Mouse (Mus musculus): ENCODE results near the gene Tnnc2. TPM values are rescaled to one million over a fixed set of nuclear protein-coding genes. Genes with fewer than 3 reads are reported as not detected.
A peak's percentile ranks its signal among the peaks of the same experiment; 100 is the strongest.

The Tnnc2 gene
- polyA plus RNA-seq, 1 experiment from 2014 or later, result 51.1 TPM

- H3K4me1 ChIP-seq (replicated peaks), result peaks cover 80% of the 10 kb centered on the region
- 38% methylated on average over 1 of the region's 1 CpGs for WGBS (ENCODE audit: insufficient replicate concordance)
Measured at GRCm38 (mm10) chr2:164758692-164759091, 21.1 kb downstream of the Tnnc2 start.

GRCm38 (mm10) chr2:164757841-164758240 is 21.9 kb downstream of the Tnnc2 start:
- Histone ChIP-seq H3K9me3 (replicated peaks) (no peaks in the 10 kb centered on the region), H3K4me3 (replicated peaks) (no peak overlapping the region), H3K27me3 (no peaks in the 10 kb centered on the region), H3K4me1 (replicated peaks) (peaks cover 75% of the 10 kb centered on the region), H3K9ac (peak overlapping the region; percentile 60), H3K4me2 (peak overlapping the region; percentile 62; the same call in 1 of the 2 replicates), H3K36me3 (replicated peaks) (peaks cover 98% of the 10 kb centered on the region), H3K27ac (replicated peaks) (peak overlapping the region; percentile 97)
- WGBS (ENCODE audit: insufficient replicate concordance), result 89% methylated on average over 11 of the region's 11 CpGs
- no peak for ATAC-seq (ENCODE audit: insufficient read depth)

More at GRCm38 (mm10) chr2:164758692-164759091, 21.1 kb downstream of the Tnnc2 start:
- Histone ChIP-seq H3K9me3 (replicated peaks) (no peaks in the 10 kb centered on the region), H3K4me3 (replicated peaks) (no peak overlapping the region), H3K4me2 (peak overlapping the region; percentile 62), H3K27ac (replicated peaks) (peak overlapping the region; percentile 97), H3K27me3 (no peaks in the 10 kb centered on the region), H3K36me3 (replicated peaks) (peaks cover 98% of the 10 kb centered on the region), H3K9ac (peak overlapping the region; percentile 60)
- peak; percentile 67 for ATAC-seq (ENCODE audit: insufficient read depth)

- Histone ChIP-seq H3K27me3 (no peaks in the 10 kb centered on the region), H3K4me2 (no peak overlapping the region), H3K4me1 (replicated peaks) (peaks cover 55% of the 10 kb centered on the region), H3K4me3 (replicated peaks) (no peak overlapping the region), H3K27ac (replicated peaks) (peak overlapping the region; percentile 97), H3K9ac (no peak overlapping the region), H3K9me3 (replicated peaks) (no peaks in the 10 kb centered on the region), H3K36me3 (replicated peaks) (peaks cover 100% of the 10 kb centered on the region)
- 87% methylated on average over 2 of the region's 2 CpGs for WGBS (ENCODE audit: insufficient replicate concordance)
- ATAC-seq (ENCODE audit: insufficient read depth), result no peak
Measured at GRCm38 (mm10) chr2:164754800-164755199, 25.0 kb downstream of the Tnnc2 start.

GRCm38 (mm10) chr2:164754105-164754504 is 25.7 kb downstream of the Tnnc2 start:
- Histone ChIP-seq H3K4me3 (replicated peaks) (no peak overlapping the region), H3K9ac (no peak overlapping the region; the same call in 1 of the 2 replicates), H3K4me1 (replicated peaks) (peaks cover 55% of the 10 kb centered on the region), H3K36me3 (replicated peaks) (peaks cover 100% of the 10 kb centered on the region), H3K4me2 (no peak overlapping the region), H3K9me3 (replicated peaks) (no peaks in the 10 kb centered on the region), H3K27me3 (no peaks in the 10 kb centered on the region), H3K27ac (replicated peaks) (peak overlapping the region; percentile 97)
- ATAC-seq (ENCODE audit: insufficient read depth), result no peak
- WGBS (ENCODE audit: insufficient replicate concordance), result 58% methylated on average over 11 of the region's 11 CpGs

- 88% methylated on average over 2 of the region's 2 CpGs for WGBS (ENCODE audit: insufficient replicate concordance)
- no peak for ATAC-seq (ENCODE audit: insufficient read depth)
- Histone ChIP-seq H3K27me3 (no peaks in the 10 kb centered on the region), H3K4me2 (no peak overlapping the region), H3K4me1 (replicated peaks) (peaks cover 54% of the 10 kb centered on the region), H3K9me3 (replicated peaks) (no peaks in the 10 kb centered on the region), H3K36me3 (replicated peaks) (peaks cover 100% of the 10 kb centered on the region), H3K9ac (no peak overlapping the region), H3K27ac (replicated peaks) (no peak overlapping the region), H3K4me3 (replicated peaks) (no peak overlapping the region)
Measured at GRCm38 (mm10) chr2:164752454-164752853, 27.3 kb downstream of the Tnnc2 start.

DNA sequence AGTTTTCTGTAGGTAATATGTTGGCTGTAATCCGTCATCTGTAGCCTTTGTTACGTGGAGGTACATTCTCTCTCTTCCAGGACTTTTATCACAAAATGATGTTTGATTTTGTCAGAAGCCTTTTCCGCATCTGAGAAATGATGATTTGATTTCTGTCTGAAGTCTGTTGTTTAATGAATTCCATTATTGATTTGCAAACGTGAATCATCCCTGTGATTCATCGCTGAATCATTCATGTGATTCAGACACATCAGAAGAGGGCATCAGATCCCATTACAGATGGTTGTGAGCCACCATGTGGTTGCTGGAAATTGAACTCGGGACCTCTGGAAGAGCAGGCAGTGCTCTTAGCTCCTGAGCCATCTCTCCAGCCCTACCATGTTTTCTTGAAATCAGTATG is 30.8 kb downstream of the Tnnc2 start:
- peaks cover 68% of the 10 kb centered on the region for H3K36me3 ChIP-seq (replicated peaks)

GRCm38 (mm10) chr2:164748191-164748590 is 31.6 kb downstream of the Tnnc2 start:
- Histone ChIP-seq H3K4me1 (replicated peaks) (peaks cover 61% of the 10 kb centered on the region), H3K4me3 (replicated peaks) (peak overlapping the region; percentile 90; the same call in 1 of the 2 replicates), H3K27me3 (peaks cover 13% of the 10 kb centered on the region), H3K27ac (replicated peaks) (peak overlapping the region; percentile 58), H3K9ac (no peak overlapping the region), H3K9me3 (replicated peaks) (no peaks in the 10 kb centered on the region), H3K4me2 (peak overlapping the region; percentile 85), H3K36me3 (replicated peaks) (peaks cover 60% of the 10 kb centered on the region)
- peak; percentile 29 for ATAC-seq (ENCODE audit: insufficient read depth)
- 52% methylated on average over 4 of the region's 4 CpGs for WGBS (ENCODE audit: insufficient replicate concordance)

More for the DNA sequence above, 30.8 kb downstream of the Tnnc2 start:
- Histone ChIP-seq H3K9ac (no peak overlapping the region), H3K27me3 (peaks cover 5% of the 10 kb centered on the region), H3K4me2 (peak overlapping the region; percentile 85), H3K4me1 (replicated peaks) (peaks cover 61% of the 10 kb centered on the region), H3K4me3 (replicated peaks) (0 out of 2 replicates have a peak overlapping the region, but pooled peaks have one; percentile 90), H3K27ac (replicated peaks) (peak overlapping the region; percentile 58), H3K9me3 (replicated peaks) (no peaks in the 10 kb centered on the region)
- WGBS (ENCODE audit: insufficient replicate concordance), result 85% methylated on average over 6 of the region's 6 CpGs
- ATAC-seq (ENCODE audit: insufficient read depth), result no peak

GRCm38 (mm10) chr2:164746693-164747092 is 33.1 kb downstream of the Tnnc2 start:
- peaks cover 45% of the 10 kb centered on the region for H3K36me3 ChIP-seq (replicated peaks)
- peak overlapping the region; percentile 93 for H3K27ac ChIP-seq (replicated peaks)
- 31% methylated on average over 8 of the region's 8 CpGs for WGBS (ENCODE audit: insufficient replicate concordance)
- peaks cover 52% of the 10 kb centered on the region for H3K4me1 ChIP-seq (replicated peaks)
- peak overlapping the region; percentile 90 for H3K4me3 ChIP-seq (replicated peaks)
- no peaks in the 10 kb centered on the region for H3K9me3 ChIP-seq (replicated peaks)
- peak; percentile 27 for ATAC-seq (ENCODE audit: insufficient read depth)
- H3K9ac ChIP-seq, result peak overlapping the region; percentile 98
- H3K27me3 ChIP-seq, result peaks cover 22% of the 10 kb centered on the region
- peak overlapping the region; percentile 85 for H3K4me2 ChIP-seq

DNA sequence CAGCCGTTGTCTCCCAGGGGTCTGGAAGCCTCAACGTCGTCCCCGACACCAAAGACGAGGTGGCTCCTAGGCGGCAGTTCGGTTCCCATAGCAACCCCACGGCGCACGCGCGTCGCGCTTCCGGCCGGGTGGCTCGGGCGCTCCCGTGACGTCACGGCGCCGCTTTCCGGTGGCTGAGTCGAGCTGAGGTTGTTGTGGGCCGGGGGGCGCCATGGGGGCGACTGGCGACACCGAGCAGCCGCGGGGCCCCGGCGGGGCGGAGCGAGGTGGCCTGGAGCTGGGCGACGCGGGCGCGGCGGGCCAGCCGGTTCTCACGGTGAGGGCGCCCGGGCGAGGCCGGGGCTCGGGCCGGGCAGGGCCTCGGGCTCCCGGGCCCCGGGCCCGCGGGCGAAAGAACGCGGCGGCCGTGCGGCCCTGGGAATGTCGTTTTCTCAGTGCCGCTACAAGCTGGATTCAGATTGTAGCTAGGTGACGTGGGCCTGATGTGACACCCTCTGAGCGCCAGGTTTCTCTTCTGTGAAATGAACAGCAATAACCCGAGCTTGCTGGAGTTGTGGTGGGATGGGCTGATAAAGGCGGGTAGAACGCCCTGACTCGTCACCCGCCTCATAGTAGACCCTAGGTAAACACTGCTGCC is 33.8 kb downstream of the Tnnc2 start, which contains the start of the genes Wfdc3 and Dnttip1:
Wfdc3 (minus strand) TSS at position 89 of the 637 bp plus-strand sequence.
Dnttip1 (plus strand) TSS at position 141 of the 637 bp plus-strand sequence.
- Histone ChIP-seq H3K9ac (peak within 1 kb of the TSS; percentile 98), H3K27me3 (peaks cover 25% of the 10 kb centered on the region), H3K27ac (replicated peaks) (peak within 1 kb of the TSS; percentile 93), H3K4me3 (replicated peaks) (peak within 1 kb of the TSS; percentile 90), H3K4me2 (peak within 1 kb of the TSS; percentile 85), H3K9me3 (replicated peaks) (no peaks in the 10 kb centered on the region), H3K36me3 (replicated peaks) (peaks cover 38% of the 10 kb centered on the region), H3K4me1 (replicated peaks) (peaks cover 51% of the 10 kb centered on the region)
- under 1% methylated on average over 70 of the region's 70 CpGs for WGBS (ENCODE audit: insufficient replicate concordance)
- ATAC-seq (ENCODE audit: insufficient read depth), result peak; percentile 84

GRCm38 (mm10) chr2:164744987-164745386 is 34.8 kb downstream of the Tnnc2 start:
- Histone ChIP-seq H3K4me2 (peak overlapping the region; percentile 85), H3K9ac (peak overlapping the region; percentile 98), H3K9me3 (replicated peaks) (no peaks in the 10 kb centered on the region), H3K27ac (replicated peaks) (peak overlapping the region; percentile 93), H3K36me3 (replicated peaks) (peaks cover 28% of the 10 kb centered on the region), H3K4me1 (replicated peaks) (peaks cover 51% of the 10 kb centered on the region), H3K27me3 (peaks cover 31% of the 10 kb centered on the region), H3K4me3 (replicated peaks) (peak overlapping the region; percentile 90)
- 48% methylated on average over 13 of the region's 13 CpGs for WGBS (ENCODE audit: insufficient replicate concordance)
- ATAC-seq (ENCODE audit: insufficient read depth), result no peak

DNA sequence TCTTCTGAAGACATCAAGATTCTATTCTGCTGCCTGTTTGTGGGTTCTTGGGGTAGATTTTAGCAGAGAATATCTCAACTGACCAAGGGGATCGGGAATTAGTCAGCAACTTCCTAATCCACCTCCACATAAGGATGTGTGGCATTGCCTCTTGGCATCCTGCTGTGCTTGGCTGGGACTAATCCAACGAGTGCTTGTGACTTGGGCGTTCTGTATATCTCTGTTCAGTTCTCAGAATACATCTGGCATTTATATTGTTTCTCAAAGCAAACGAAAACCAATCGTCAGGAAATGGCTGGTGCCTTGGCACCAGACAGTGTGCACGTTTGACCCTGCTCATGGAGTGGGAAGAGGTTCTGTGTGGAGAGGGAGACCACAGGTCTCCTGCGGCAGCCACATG is 39.9 kb downstream of the Tnnc2 start:
- Histone ChIP-seq H3K4me1 (replicated peaks) (peaks cover 10% of the 10 kb centered on the region; the same call in 1 of the 2 replicates), H3K9me3 (replicated peaks) (no peaks in the 10 kb centered on the region), H3K4me2 (no peak overlapping the region), H3K9ac (no peak overlapping the region), H3K27ac (replicated peaks) (no peak overlapping the region), H3K36me3 (replicated peaks) (no peaks in the 10 kb centered on the region), H3K4me3 (replicated peaks) (no peak overlapping the region), H3K27me3 (peaks cover 47% of the 10 kb centered on the region)
- 53% methylated on average over 7 of the region's 7 CpGs for WGBS (ENCODE audit: insufficient replicate concordance)
- no peak for ATAC-seq (ENCODE audit: insufficient read depth)

All from liver, embryonic 15.5 days (tissue).